Mouse (Mus musculus) heart, embryonic 16.5 days (tissue): ENCODE data around the gene Corin. TPM values are rescaled to one million over a fixed set of nuclear protein-coding genes. Genes with fewer than 3 reads are reported as not detected.

Source experiments
- polyA plus RNA-seq: library from polyadenylated mRNA; unstranded; fragments of >200 nt; fragmentation: Nextera tagmentation; extraction: Ambion mirVana; gene quantifications from 2 replicates; pipeline ENCODE4 v1.2.1, GENCODE M21; 2015

Corin gene
- polyA plus RNA-seq, 1 experiment from 2014 or later = 53.0 TPM

Other genes with a start within 250 kb of the Corin start
- gene Nfxl1, start 55.2 kb upstream of the Corin start, polyA plus RNA-seq = 7.3 and 8.3 TPM in 2 replicates
- 0.12 TPM in 1 of 2 replicates, not detected in the other for gene Zar1, start 76.8 kb upstream of the Corin start, polyA plus RNA-seq
- gene Gm5868, start 83.1 kb upstream of the Corin start, polyA plus RNA-seq = 0.21 TPM in 1 of 2 replicates, not detected in the other
- not detected in 2 replicates for gene Cnga1, start 139.8 kb upstream of the Corin start, polyA plus RNA-seq
- 0.31 and 0.43 TPM in 2 replicates for gene Nipal1, start 143.3 kb upstream of the Corin start, polyA plus RNA-seq
- 0.56 and 2.0 TPM in 2 replicates for gene Txk, start 248.3 kb upstream of the Corin start, polyA plus RNA-seq